Mouse (Mus musculus): ENCODE measurements around the gene Asb11.

DNA sequence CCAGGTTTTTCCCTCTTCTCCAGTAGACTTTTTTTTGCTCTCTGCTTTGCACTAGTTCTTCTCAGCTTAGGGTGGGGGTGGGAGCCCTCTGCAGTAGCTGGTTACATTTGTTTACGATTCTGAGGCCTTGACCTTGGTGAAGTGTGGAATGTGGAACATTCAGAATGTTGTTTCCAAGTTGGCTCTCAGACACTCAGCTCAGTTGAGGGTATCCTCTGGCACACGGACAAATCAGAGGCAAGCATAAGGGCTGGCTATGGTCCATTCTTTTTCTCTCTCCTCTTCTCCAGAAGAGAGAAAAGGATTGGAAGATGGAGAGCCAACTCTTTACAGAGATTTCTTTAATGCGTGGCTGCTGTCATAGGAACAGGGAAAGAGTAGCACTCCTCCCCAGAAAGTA lies 71.9 kb downstream of the Asb11 start:
- TF ChIP-seq CTCF (IDR thresholded peaks at IDR 0.05; ENCODE audit: low read depth): no peak
- TF ChIP-seq EP300 (optimal IDR thresholded peaks at IDR 0.05): no peak

All from stomach, postnatal 0 days (tissue).